Mouse (Mus musculus): ENCODE measurements at regions not wholly inside any gene's neighbourhood (a gene's known extent, or its start where the extent isn't known, plus 50 kb on each side); places are given as distances from the start of the nearest gene placed in this dataset.

DNA sequence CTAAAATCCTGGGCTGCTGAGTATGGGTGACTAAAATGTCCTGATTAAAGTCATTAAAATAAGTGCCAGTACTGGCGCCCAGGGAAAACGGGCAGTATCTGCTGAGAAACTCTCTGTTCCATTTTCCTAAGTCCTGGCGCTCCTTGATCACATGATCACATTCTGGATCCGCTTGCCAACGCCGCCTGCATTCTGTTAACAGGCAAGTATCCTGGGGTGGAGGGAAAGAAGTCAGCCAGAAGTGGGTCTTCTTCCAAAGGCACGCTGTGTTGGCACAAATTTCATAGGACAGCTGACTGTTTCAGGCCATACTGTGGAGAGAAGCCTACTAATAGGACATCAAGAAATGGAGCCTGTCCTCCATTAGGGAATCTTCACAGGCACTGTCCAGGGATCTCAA lies 52.0 kb upstream of the Akirin2 start:
- DNase-seq (ENCODE audit: low spot score), result no peak

DNA sequence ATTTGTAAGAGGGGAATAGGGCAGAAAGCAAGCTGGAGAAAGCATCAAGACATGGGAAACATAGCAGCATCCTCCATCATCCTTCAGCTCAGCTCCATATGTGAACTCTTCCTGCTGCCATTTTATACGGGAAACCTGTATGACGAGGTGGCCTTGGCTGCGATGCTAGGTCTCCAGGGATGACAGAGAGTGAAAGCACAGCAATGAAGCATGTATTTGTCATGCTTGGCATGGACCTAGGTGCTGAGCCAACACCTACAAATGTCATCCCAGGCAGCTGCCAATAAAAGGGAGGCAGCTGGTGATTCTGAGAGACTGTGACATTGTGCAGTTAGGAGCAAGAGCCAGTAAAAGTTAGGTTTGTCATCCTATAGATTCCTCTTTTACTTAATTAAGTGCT lies 51.0 kb upstream of the Akirin2 start:
- no peak for DNase-seq (ENCODE audit: low spot score)
